Mouse (Mus musculus) midbrain, embryonic 15.5 days (tissue): ENCODE results near the gene Rapsn. TPM values are rescaled to one million over a fixed set of nuclear protein-coding genes. Genes with fewer than 3 reads are reported as not detected.
"Not testable (repeated sequence)": the region's sequence is repeated elsewhere in the genome, so short reads cannot be mapped to it uniquely, and the experiment has no call there.

Source experiments
- ATAC-seq: fragments of 200-750 bp; cut with Nextera tagmentation; replicated peaks from 2 replicates; pipeline ENCODE4 v1.8.0; 2017; ENCODE audit warnings: moderate TSS enrichment
- H3K27ac ChIP-seq: fragments of 300-500 bp; sonication (generic); 2 replicates; pipeline ENCODE4 v1.5.1; 2015; ENCODE audit warnings: mild to moderate bottlenecking, inconsistent platforms
- H3K27me3 ChIP-seq: fragments of 300-500 bp; sonication (generic); replicated peaks from 2 replicates; pipeline ENCODE4 v1.6.1; 2015; ENCODE audit warnings: inconsistent platforms
- H3K36me3 ChIP-seq: fragments of 300-500 bp; sonication (generic); replicated peaks from 2 replicates; pipeline ENCODE4 v1.6.1; 2015; ENCODE audit warnings: inconsistent platforms
- H3K4me1 ChIP-seq: fragments of 300-500 bp; sonication (generic); 2 replicates; pipeline ENCODE4 v1.6.1; 2015; ENCODE audit warnings: inconsistent platforms
- H3K4me2 ChIP-seq: fragments of 300-500 bp; sonication (generic); 2 replicates; pipeline ENCODE4 v1.6.1; 2015; ENCODE audit warnings: inconsistent platforms, mild to moderate bottlenecking, moderate library complexity
- H3K4me3 ChIP-seq: fragments of 300-500 bp; sonication (generic); 2 replicates; pipeline ENCODE4 v1.5.1; 2015; ENCODE audit warnings: mild to moderate bottlenecking, inconsistent platforms
- H3K9ac ChIP-seq: fragments of 300-500 bp; sonication (generic); 2 replicates; pipeline ENCODE4 v1.6.1; 2015; ENCODE audit warnings: mild to moderate bottlenecking, inconsistent platforms
- H3K9me3 ChIP-seq: fragments of 300-500 bp; sonication (generic); 2 replicates; pipeline ENCODE4 v1.6.1; 2016; ENCODE audit warnings: inconsistent platforms
- WGBS: fragments of 180-500 bp; shearing (Covaris S2); methylation state at CpG from one replicate; pipeline ENCODE4 v1.1.7; 2015; ENCODE audit warnings: mixed read lengths; 5-methylcytosine and 5-hydroxymethylcytosine counted together
- polyA plus RNA-seq: library from polyadenylated mRNA; unstranded; fragments of >200 nt; fragmentation: Nextera tagmentation; extraction: Ambion mirVana; gene quantifications from 2 replicates; pipeline ENCODE4 v1.2.1, GENCODE M21; 2015

Gene Rapsn
- polyA plus RNA-seq, 1 experiment from 2014 or later: 0.61 TPM

GRCm38 (mm10) chr2:91027391-91028214 is 7.8 kb upstream of the Rapsn start:
- no peaks in the 10 kb centered on the region for H3K36me3 ChIP-seq
- H3K9ac ChIP-seq: no peak overlapping the region
- no peak overlapping the region for H3K27ac ChIP-seq
- no peak for ATAC-seq
- H3K4me1 ChIP-seq: no peaks in the 10 kb centered on the region
- H3K4me2 ChIP-seq: no peak overlapping the region
- H3K9me3 ChIP-seq: no peaks in the 10 kb centered on the region
- no peak overlapping the region for H3K4me3 ChIP-seq
- no peaks in the 10 kb centered on the region for H3K27me3 ChIP-seq
- WGBS: 84% methylated on average over 9 of the region's 9 CpGs

DNA sequence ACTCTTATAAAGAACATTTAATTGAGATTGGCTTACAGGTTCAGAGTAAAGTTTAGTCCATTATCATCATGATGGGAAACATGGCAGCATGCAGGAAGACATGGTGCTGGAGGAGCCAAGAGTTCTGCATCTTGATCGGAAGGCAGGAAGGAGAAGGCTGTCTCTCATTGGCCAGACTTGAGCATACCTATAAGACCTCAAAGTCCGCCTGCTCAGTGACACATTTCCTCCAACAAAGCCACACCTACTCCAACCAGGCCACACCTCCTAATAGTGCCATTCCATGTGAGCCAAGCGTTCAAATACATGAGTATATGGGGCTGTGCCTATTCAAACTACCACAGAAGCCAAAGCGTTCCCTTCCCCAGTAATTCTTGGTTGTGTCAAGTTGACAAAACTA is 4.2 kb upstream of the Rapsn start:
- no peaks in the 10 kb centered on the region for H3K36me3 ChIP-seq
- no peak overlapping the region for H3K27ac ChIP-seq
- ATAC-seq: no peak
- no peak overlapping the region for H3K4me3 ChIP-seq
- 87% methylated on average over 4 of the region's 4 CpGs for WGBS
- no peaks in the 10 kb centered on the region for H3K4me1 ChIP-seq
- no peaks in the 10 kb centered on the region for H3K27me3 ChIP-seq
- H3K4me2 ChIP-seq: no peak overlapping the region
- H3K9ac ChIP-seq: no peak overlapping the region
- no peaks in the 10 kb centered on the region for H3K9me3 ChIP-seq

GRCm38 (mm10) chr2:91033000-91033399 is 2.4 kb upstream of the Rapsn start:
- Histone ChIP-seq H3K4me1 (no peaks in the 10 kb centered on the region), H3K4me3 (no peak overlapping the region), H3K9ac (no peak overlapping the region), H3K27me3 (no peaks in the 10 kb centered on the region), H3K27ac (no peak overlapping the region), H3K36me3 (no peaks in the 10 kb centered on the region), H3K4me2 (no peak overlapping the region), H3K9me3 (no peaks in the 10 kb centered on the region)
- ATAC-seq: no peak
- 13% methylated on average over 3 of the region's 3 CpGs for WGBS

GRCm38 (mm10) chr2:91041786-91042185 is 6.4 kb downstream of the Rapsn start:
- H3K36me3 ChIP-seq: no peaks in the 10 kb centered on the region
- no peak for ATAC-seq
- no peak overlapping the region for H3K27ac ChIP-seq
- WGBS: 80% methylated on average over 8 of the region's 8 CpGs
- no peaks in the 10 kb centered on the region for H3K9me3 ChIP-seq
- no peak overlapping the region for H3K9ac ChIP-seq
- no peak overlapping the region for H3K4me2 ChIP-seq
- H3K4me3 ChIP-seq: no peak overlapping the region
- H3K27me3 ChIP-seq: no peaks in the 10 kb centered on the region
- H3K4me1 ChIP-seq: no peaks in the 10 kb centered on the region

DNA sequence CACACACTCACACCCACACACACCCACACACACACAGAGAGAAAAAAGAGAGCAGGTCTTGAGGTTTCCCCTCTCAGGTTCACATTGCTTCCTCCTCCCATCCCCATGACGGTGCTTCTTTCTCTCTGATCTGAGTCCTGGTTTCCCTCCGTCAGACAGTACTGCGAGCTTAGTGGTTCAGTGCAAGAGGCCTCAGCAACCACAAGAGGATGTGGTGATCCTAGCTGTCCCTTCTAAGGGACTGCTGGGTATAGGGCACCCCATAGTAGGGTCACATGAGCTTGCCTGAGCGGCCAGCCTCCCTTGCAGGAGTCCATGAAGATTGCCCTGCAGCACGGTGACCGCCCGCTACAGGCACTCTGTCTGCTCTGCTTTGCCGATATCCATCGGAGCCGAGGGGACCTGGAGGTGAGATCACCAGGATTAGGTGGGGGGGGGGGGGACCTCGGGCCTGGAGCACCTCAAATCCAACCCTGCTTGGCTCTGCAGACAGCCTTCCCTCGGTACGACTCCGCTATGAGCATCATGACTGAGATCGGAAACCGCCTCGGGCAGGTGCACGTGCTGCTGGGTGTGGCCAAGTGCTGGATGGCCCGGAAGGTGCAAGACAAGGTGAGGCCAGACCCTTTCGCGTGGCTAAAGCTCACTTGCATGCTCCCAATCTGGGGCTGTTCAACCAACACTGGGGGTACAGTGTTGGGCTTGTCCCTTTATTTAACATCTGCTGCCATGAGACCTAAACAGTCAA is 7.4 kb downstream of the Rapsn start:
- Histone ChIP-seq H3K27ac (no peak overlapping the region), H3K27me3 (no peaks in the 10 kb centered on the region), H3K4me1 (no peaks in the 10 kb centered on the region), H3K4me2 (no peak overlapping the region), H3K36me3 (no peaks in the 10 kb centered on the region), H3K4me3 (no peak overlapping the region), H3K9me3 (no peaks in the 10 kb centered on the region), H3K9ac (no peak overlapping the region)
- 0 out of 2 replicates have a peak, but pooled peaks have one; percentile 24 for ATAC-seq
- 74% methylated on average over 21 of the region's 21 CpGs for WGBS

DNA sequence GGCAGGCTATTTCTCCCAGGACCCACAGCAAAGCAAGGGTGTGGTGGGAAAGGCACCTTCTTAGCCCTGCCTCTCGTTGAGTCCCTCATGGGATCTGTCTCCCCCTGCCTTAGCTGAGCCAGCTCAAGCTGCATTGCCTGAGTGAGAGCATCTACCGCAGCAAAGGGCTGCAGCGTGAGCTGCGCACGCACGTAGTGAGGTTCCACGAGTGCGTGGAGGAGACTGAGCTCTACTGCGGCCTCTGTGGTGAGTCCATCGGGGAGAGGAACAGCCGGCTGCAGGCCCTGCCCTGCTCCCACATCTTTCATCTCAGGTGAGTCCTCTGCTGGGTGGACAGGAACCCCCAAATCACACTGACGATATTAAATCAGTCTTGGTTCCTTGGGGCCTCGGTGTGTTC is 9.3 kb downstream of the Rapsn start:
- Histone ChIP-seq H3K9ac (no peak overlapping the region), H3K4me2 (no peak overlapping the region), H3K4me1 (no peaks in the 10 kb centered on the region), H3K4me3 (no peak overlapping the region), H3K36me3 (no peaks in the 10 kb centered on the region), H3K27ac (no peak overlapping the region), H3K27me3 (no peaks in the 10 kb centered on the region), H3K9me3 (no peaks in the 10 kb centered on the region)
- ATAC-seq: no peak
- WGBS: 81% methylated on average over 13 of the region's 13 CpGs

GRCm38 (mm10) chr2:91045805-91046204 is 10.4 kb downstream of the Rapsn start:
- H3K4me3 ChIP-seq, H3K9me3 ChIP-seq, H3K4me2 ChIP-seq, H3K27me3 ChIP-seq, H3K9ac ChIP-seq, H3K36me3 ChIP-seq, H3K4me1 ChIP-seq, ATAC-seq, H3K27ac ChIP-seq: not testable (repeated sequence)
- WGBS: 88% methylated on average over 1 of the region's 1 CpGs

DNA sequence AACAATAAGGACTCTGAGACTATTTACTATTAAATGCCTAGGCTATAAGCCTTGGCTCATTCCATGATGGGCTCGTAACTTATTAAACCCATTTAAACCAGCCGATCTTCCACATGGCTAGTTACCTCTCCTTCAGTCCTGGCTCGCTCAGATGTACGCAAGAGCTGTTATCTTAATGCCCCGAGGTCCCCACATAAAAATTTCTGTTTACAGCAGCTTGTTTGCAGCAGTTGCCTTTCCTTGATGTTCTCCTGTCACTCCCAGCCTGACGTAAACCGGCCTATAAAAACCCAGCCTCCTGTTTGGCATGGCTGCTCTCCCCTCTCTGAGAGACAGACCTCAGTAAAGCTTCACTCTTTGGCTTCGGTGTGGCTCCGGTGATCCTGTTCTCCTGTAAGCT is 11.9 kb downstream of the Rapsn start:
- Histone ChIP-seq H3K4me3 (no peak overlapping the region), H3K9ac (no peak overlapping the region), H3K4me2 (no peak overlapping the region), H3K36me3 (no peaks in the 10 kb centered on the region), H3K27ac (no peak overlapping the region), H3K27me3 (no peaks in the 10 kb centered on the region), H3K4me1 (no peaks in the 10 kb centered on the region), H3K9me3 (no peaks in the 10 kb centered on the region)
- ATAC-seq: no peak
- 80% methylated on average over 9 of the region's 9 CpGs for WGBS

DNA sequence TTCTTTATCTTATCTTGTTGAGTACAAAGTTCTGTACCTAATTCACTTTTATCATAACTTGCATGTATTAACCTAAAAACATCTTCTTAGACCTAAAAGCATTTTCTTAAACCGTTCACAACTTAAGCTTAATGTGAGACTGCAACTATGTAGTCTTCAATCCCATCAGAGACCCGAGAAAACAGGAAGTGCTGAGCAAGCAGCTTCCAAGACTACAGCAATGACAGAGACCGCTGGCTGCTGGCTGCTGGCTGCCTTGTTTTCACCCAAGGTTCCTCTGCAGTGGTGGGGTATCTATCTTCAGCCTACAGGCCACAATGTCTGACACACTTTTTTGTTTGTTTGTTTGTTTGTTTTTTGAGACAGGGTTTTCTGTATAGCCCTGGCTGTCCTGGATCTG is 16.5 kb downstream of the Rapsn start:
- Histone ChIP-seq H3K4me1 (peaks cover 16% of the 10 kb centered on the region), H3K27ac (no peak overlapping the region), H3K27me3 (no peaks in the 10 kb centered on the region), H3K9me3 (no peaks in the 10 kb centered on the region), H3K9ac (no peak overlapping the region), H3K4me3 (no peak overlapping the region), H3K4me2 (no peak overlapping the region), H3K36me3 (peaks cover 15% of the 10 kb centered on the region)
- no peak for ATAC-seq
- 89% methylated on average over 3 of the region's 3 CpGs for WGBS

- Histone ChIP-seq H3K4me2 (peak overlapping the region; percentile 92; the same call in 1 of the 2 replicates), H3K9ac (no peak overlapping the region), H3K27ac (no peak overlapping the region), H3K4me3 (no peak overlapping the region; the same call in 1 of the 2 replicates), H3K36me3 (peaks cover 21% of the 10 kb centered on the region), H3K4me1 (peaks cover 16% of the 10 kb centered on the region), H3K27me3 (no peaks in the 10 kb centered on the region), H3K9me3 (no peaks in the 10 kb centered on the region)
- no peak for ATAC-seq
- WGBS: 58% methylated on average over 2 of the region's 2 CpGs
These were observed 17.3 kb downstream of the Rapsn start for GRCm38 (mm10) chr2:91052752-91053151.

GRCm38 (mm10) chr2:91053181-91053933 is 17.9 kb downstream of the Rapsn start:
- 0% methylated on average over 6 of the region's 6 CpGs for WGBS
- H3K4me3 ChIP-seq: peak overlapping the region; percentile 94
- H3K27me3 ChIP-seq: no peaks in the 10 kb centered on the region
- ATAC-seq: peak; percentile 76; the same call in 1 of the 2 replicates
- peak overlapping the region; percentile 90 for H3K27ac ChIP-seq
- no peaks in the 10 kb centered on the region for H3K9me3 ChIP-seq
- H3K4me2 ChIP-seq: peak overlapping the region; percentile 92
- peaks cover 16% of the 10 kb centered on the region for H3K4me1 ChIP-seq
- H3K9ac ChIP-seq: peak overlapping the region; percentile 42; the same call in 1 of the 2 replicates
- H3K36me3 ChIP-seq: peaks cover 25% of the 10 kb centered on the region

GRCm38 (mm10) chr2:91053934-91054382 is 18.5 kb downstream of the Rapsn start, which contains the start of gene Psmc3:
Psmc3 (plus strand) TSS chr2:91054009.
- Histone ChIP-seq H3K27ac (peak within 1 kb of the TSS; percentile 90), H3K9me3 (no peaks in the 10 kb centered on the region), H3K36me3 (peaks cover 31% of the 10 kb centered on the region), H3K27me3 (no peaks in the 10 kb centered on the region), H3K9ac (peak within 1 kb of the TSS; percentile 79), H3K4me1 (peaks cover 16% of the 10 kb centered on the region), H3K4me2 (peak within 1 kb of the TSS; percentile 92), H3K4me3 (peak within 1 kb of the TSS; percentile 94)
- WGBS: under 1% methylated on average over 40 of the region's 40 CpGs
- ATAC-seq: peak; percentile 99
